Mouse (Mus musculus) small intestine, adult 2 months (tissue): ENCODE results near the gene Kcnh4.

Experiments
- CTCF ChIP-seq: fragments of 200-500 bp; IDR thresholded peaks from 2 replicates; pipeline ENCODE4 v1.5.1; 2012; ENCODE audit warnings: low read depth, mild to moderate bottlenecking, control low read depth, inconsistent platforms, low read length, moderate library complexity, mixed read lengths; ENCODE audit not compliant: insufficient replicate concordance, insufficient read length; ENCODE audit errors: extremely low read depth
- POLR2A ChIP-seq: fragments of 200-500 bp; IDR thresholded peaks from 2 replicates; pipeline ENCODE4 v1.6.1; 2012; ENCODE audit warnings: low read depth, mild to moderate bottlenecking, control low read depth, inconsistent platforms, low read length, moderate library complexity

GRCm38 (mm10) chr11:100748620-100749019 is 11.1 kb downstream of the Kcnh4 start:
- TF ChIP-seq CTCF (no peak), POLR2A (no peak)
